In the genomic region with DNA sequence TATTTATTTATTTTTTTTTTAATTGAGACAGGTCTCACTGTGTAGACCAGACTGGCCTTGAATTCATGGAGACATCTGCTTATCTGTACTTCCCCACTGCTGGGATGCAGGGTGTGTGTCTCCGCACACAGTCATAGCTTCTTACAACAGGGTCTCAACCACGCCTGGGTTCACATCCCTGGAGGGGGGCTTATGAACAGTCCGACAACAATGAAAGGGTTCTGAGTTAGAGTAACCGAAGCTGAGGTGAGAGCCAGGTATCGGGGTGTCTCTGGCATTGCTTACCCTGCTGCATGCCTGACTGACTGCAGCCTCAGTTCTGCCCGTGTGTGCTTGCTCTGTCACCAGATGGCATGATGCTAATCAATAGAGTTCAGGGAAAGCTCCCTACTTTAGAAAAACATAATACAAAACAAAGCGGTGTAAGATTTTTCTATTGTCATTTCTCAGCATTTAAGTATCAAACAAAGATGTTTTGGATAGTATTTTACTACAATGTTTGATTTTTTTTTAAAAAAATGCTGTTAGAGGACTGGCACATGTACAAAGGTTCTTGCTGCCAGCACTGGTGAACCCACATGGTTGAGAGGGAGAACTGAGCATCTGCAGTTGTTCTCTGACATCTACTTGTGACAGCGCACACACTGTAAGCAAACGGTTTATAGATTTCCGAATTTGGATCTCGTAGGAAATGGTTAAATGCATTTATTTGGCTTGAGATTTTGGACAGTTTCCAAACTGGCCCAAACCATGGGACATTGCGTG, we compare ENCODE assay signal across 9 mouse cellular contexts. TPM values are rescaled to one million over a fixed set of nuclear protein-coding genes. Genes with fewer than 3 reads are reported as not detected.
DNase-seq lines count a peak whose midpoint lies in the region; ATAC-seq and TF ChIP-seq lines count a peak whose summit lies in the region.
"Had no signal": no experiment of that assay in that cellular context is flagged by ENCODE, and none has a peak within 500 bp of the region (broad histone marks: within the 10 kb centered on the region; RNA-seq: fewer than 3 reads in every experiment).

No protein-coding gene starts in this region.

- no peak overlapping the region for H3K4me3 ChIP-seq in lung, embryonic 14.5 days (ENCODE audit: low read depth, low read length)
- peak overlapping the region; percentile 34 for H3K4me3 ChIP-seq in erythroblast, embryonic 14.5 days (replicated peaks)
- no peak overlapping the region for H3K4me3 ChIP-seq in liver, embryonic 15.5 days (replicated peaks)
- H3K4me3 ChIP-seq: heart, adult 2 months; limb, embryonic 13.5 days had no signal

- H3K27ac ChIP-seq in lung, embryonic 14.5 days (ENCODE audit: low read depth), result no peak overlapping the region
- H3K27ac ChIP-seq in liver, embryonic 15.5 days (replicated peaks), result peak overlapping the region; percentile 78
- H3K27ac ChIP-seq: heart, adult 2 months; limb, embryonic 13.5 days had no signal

- peak; percentile 49; the same call in 1 of the 2 replicates for ATAC-seq in lung, embryonic 14.5 days (ENCODE audit: insufficient read depth)
- ATAC-seq in liver, embryonic 15.5 days (ENCODE audit: insufficient read depth), result peak; percentile 95

- no peak overlapping the region for H3K4me2 ChIP-seq in lung, embryonic 14.5 days
- H3K4me2 ChIP-seq in liver, embryonic 15.5 days, result peak overlapping the region; percentile 39
- H3K4me2 ChIP-seq: limb, embryonic 13.5 days had no signal

- H3K9ac ChIP-seq in lung, embryonic 14.5 days, result no peak overlapping the region
- H3K9ac ChIP-seq in liver, embryonic 15.5 days, result 0 out of 2 replicates have a peak overlapping the region, but pooled peaks have one; percentile 1
- H3K9ac ChIP-seq: limb, embryonic 13.5 days had no signal

- H3K27me3 ChIP-seq in lung, embryonic 14.5 days (ENCODE audit: insufficient read depth, low read length), result no peaks in the 10 kb centered on the region
- H3K27me3 ChIP-seq in erythroblast, embryonic 14.5 days (ENCODE audit: control insufficient read depth), result no peaks in the 10 kb centered on the region
- no peaks in the 10 kb centered on the region for H3K27me3 ChIP-seq in liver, embryonic 15.5 days
- H3K27me3 ChIP-seq: limb, embryonic 13.5 days had no signal

- no peak for TF ChIP-seq CTCF in lung, embryonic 14.5 days (IDR thresholded peaks at IDR 0.05; ENCODE audit: low read depth)

- peak; percentile 40 for DNase-seq in lung, embryonic 14.5 days
- DNase-seq in lung, postnatal 4 days, result no peak
- peak; percentile 37 for DNase-seq in cerebellum, adult 8-10 months
- no peak for DNase-seq in retina, embryonic 14.5 days (ENCODE audit: low spot score)
- DNase-seq in left cerebral cortex, adult 8-10 months (ENCODE audit: low spot score in 2 of 2), result no peak
- DNase-seq: heart, adult 2 months had no signal

- no peaks in the 10 kb centered on the region for H3K9me3 ChIP-seq in lung, embryonic 14.5 days (ENCODE audit: low read depth, low read length)
- no peaks in the 10 kb centered on the region for H3K9me3 ChIP-seq in erythroblast, embryonic 14.5 days (ENCODE audit: control insufficient read depth, low read length)
- no peaks in the 10 kb centered on the region for H3K9me3 ChIP-seq in liver, embryonic 15.5 days (replicated peaks)
- H3K9me3 ChIP-seq: limb, embryonic 13.5 days had no signal

- 68% methylated on average over 12 of the region's 12 CpGs for WGBS in lung, embryonic 14.5 days
- 64% methylated on average over 12 of the region's 12 CpGs for WGBS in liver, embryonic 15.5 days (ENCODE audit: insufficient replicate concordance)

- H3K4me1 ChIP-seq in lung, embryonic 14.5 days (ENCODE audit: insufficient read depth), result peaks cover 2% of the 10 kb centered on the region; the same call in 1 of the 2 replicates
- H3K4me1 ChIP-seq in erythroblast, embryonic 14.5 days (ENCODE audit: control insufficient read depth), result peaks cover 61% of the 10 kb centered on the region
- peaks cover 48% of the 10 kb centered on the region for H3K4me1 ChIP-seq in liver, embryonic 15.5 days (replicated peaks)

- H3K36me3 ChIP-seq in lung, embryonic 14.5 days (ENCODE audit: insufficient read depth), result peaks cover 46% of the 10 kb centered on the region
- H3K36me3 ChIP-seq in erythroblast, embryonic 14.5 days (ENCODE audit: control insufficient read depth), result peaks cover 81% of the 10 kb centered on the region
- H3K36me3 ChIP-seq in liver, embryonic 15.5 days (replicated peaks), result peaks cover 43% of the 10 kb centered on the region

RNA-seq across cellular contexts. Expression of a gene that starts 6.3 kb away (rescaled TPM):
- polyA plus RNA-seq in lung, embryonic 14.5 days (2014; fragmentation: Nextera tagmentation; extraction: Ambion mirVana), result 29.4 and 32.0 TPM in 2 replicates
- 0.17 and 0.46 TPM in 2 replicates for polyA plus RNA-seq in erythroblast, embryonic 14.5 days (2012)
- polyA plus RNA-seq in liver, embryonic 15.5 days (2015; fragmentation: Nextera tagmentation; extraction: Ambion mirVana), result 16.0 and 18.6 TPM in 2 replicates
- total RNA-seq in left cerebral cortex, adult 8-10 months (2022), result 10 to 100 TPM in 3 of 4 experiments, 1 to 10 TPM in 1; 8.2 to 14.3 (median 11.2) TPM

RNA-seq across cellular contexts. Expression of a gene that starts 30.8 kb away (rescaled TPM):
- polyA plus RNA-seq in lung, embryonic 14.5 days (2014; fragmentation: Nextera tagmentation; extraction: Ambion mirVana), result 2.2 and 2.5 TPM in 2 replicates
- polyA plus RNA-seq in erythroblast, embryonic 14.5 days (2012), result under 0.01 TPM in 1 of 2 replicates, not detected in the other
- polyA plus RNA-seq in liver, embryonic 15.5 days (2015; fragmentation: Nextera tagmentation; extraction: Ambion mirVana), result 0.10 and 0.12 TPM in 2 replicates
- total RNA-seq in left cerebral cortex, adult 8-10 months (2022), result 1 to 10 TPM; 2.0 to 2.3 (median 2.2) TPM

RNA-seq across cellular contexts. Expression of a gene that starts 47.1 kb away (rescaled TPM):
- polyA plus RNA-seq in lung, embryonic 14.5 days (2014; fragmentation: Nextera tagmentation; extraction: Ambion mirVana), result 13.6 and 15.1 TPM in 2 replicates
- 0.05 and 0.09 TPM in 2 replicates for polyA plus RNA-seq in erythroblast, embryonic 14.5 days (2012)
- 7.8 and 10.0 TPM in 2 replicates for polyA plus RNA-seq in liver, embryonic 15.5 days (2015; fragmentation: Nextera tagmentation; extraction: Ambion mirVana)
- 1 to 10 TPM; 3.2 to 6.2 (median 5.1) TPM for total RNA-seq in left cerebral cortex, adult 8-10 months (2022)

RNA-seq across cellular contexts. Expression of a gene that starts 47.4 kb away (rescaled TPM):
- polyA plus RNA-seq in lung, embryonic 14.5 days (2014; fragmentation: Nextera tagmentation; extraction: Ambion mirVana), result 5.3 and 5.7 TPM in 2 replicates
- 0.01 TPM in 1 of 2 replicates, not detected in the other for polyA plus RNA-seq in erythroblast, embryonic 14.5 days (2012)
- 3.4 and 3.7 TPM in 2 replicates for polyA plus RNA-seq in liver, embryonic 15.5 days (2015; fragmentation: Nextera tagmentation; extraction: Ambion mirVana)
- total RNA-seq in left cerebral cortex, adult 8-10 months (2022), result 10 to 100 TPM; 19.8 to 21.8 (median 21.3) TPM

Comparison
In these comparisons a context has a peak if more than half of its experiments do, and no peak if none do; other contexts are left out.
1. DNase-seq: peak in lung, embryonic 14.5 days (single experiment) and cerebellum, adult 8-10 months (single experiment); none in lung, postnatal 4 days (0 of 2), retina, embryonic 14.5 days (single experiment) and left cerebral cortex, adult 8-10 months (0 of 2).
2. RNA of a gene that starts 6.3 kb away (polyA plus RNA-seq): 29.4 to 32.0 TPM in lung, embryonic 14.5 days and 16.0 to 18.6 TPM in liver, embryonic 15.5 days; 0.17 to 0.46 TPM in erythroblast, embryonic 14.5 days; every median in the first group is over 10 times any median in the second.